Mouse (Mus musculus): ENCODE measurements around the gene Zp1. TPM values are rescaled to one million over a fixed set of nuclear protein-coding genes. Genes with fewer than 3 reads are reported as not detected.

Gene Zp1
- polyA plus RNA-seq, 1 experiment from 2014 or later = 0.44 TPM

DNA sequence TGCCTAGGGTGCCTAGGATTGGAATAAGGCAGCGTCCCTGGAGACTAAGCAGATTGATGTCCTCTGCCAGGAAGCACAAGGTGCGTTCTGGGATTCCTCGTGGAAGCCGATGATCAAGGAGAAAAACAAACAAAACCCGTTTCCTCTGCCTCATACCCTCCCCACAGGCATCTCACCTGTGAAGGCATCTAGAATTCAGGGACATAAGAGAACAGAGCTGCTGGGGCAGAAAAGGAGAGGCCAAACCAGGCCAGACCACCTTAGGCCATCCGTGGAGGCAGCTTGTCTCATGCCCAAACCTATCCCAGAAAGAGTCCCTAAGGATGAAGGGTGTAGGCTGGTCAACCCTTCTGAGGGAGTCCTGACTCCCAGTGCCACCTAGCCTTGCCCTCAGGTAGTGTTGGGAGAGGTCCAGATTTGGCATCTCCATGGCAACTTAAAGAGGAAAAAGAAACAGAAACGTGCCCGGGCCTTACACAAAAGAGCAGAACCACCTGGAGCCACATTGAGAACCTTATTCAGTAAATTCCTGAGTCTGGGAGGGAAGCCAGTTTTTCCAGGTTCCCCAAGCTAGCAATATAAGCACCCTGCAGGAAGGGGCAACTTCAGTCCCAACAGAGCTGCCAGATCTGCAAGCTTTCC is 50.4 kb downstream of the Zp1 start, which contains the start of gene Tmem132a:
TSS of gene Tmem132a (minus strand) at position 55 of the 642 bp plus-strand sequence.
- H3K36me3 ChIP-seq = peaks cover 55% of the 10 kb centered on the region
- H3K27me3 ChIP-seq (replicated peaks) = no peaks in the 10 kb centered on the region
- peaks cover 36% of the 10 kb centered on the region for H3K4me1 ChIP-seq

DNA sequence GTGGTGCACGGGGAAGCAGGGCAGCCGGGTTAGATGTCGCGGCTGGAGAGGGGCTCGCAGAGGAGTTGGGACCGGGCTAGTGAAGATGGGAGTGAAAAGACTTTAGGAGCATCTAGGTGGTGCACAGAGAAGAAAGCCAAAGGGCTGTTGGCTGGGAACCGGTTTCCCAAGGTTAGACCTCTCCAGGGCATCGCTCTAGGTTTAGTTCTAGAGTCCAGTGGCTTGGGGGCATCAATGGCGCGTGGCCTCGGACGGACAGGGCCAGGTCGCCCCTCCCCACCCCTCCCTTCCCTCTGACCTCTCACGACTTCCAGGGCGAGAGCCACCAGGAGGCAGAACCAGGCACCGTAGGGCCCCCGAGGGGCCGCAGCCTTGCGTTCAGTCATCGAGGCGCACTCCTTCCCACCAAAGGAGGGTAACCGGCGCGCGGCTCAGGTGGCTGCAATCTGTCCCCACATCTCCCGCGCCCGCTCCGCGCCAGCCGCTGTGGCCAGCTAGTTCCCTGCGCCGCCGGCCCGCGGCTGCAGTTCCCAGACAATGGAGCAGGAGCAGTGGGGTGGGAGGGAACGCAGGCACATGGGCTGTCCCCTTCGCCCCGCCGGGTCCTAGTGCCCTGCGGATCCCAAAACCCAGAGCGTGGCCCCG is 51.1 kb downstream of the Zp1 start:
- no peaks in the 10 kb centered on the region for H3K9me3 ChIP-seq (replicated peaks)
- under 1% methylated on average over 41 of the region's 43 CpGs for WGBS
- H3K4me1 ChIP-seq = peaks cover 36% of the 10 kb centered on the region
- peak overlapping the region; percentile 76 for H3K4me2 ChIP-seq
- peaks cover 60% of the 10 kb centered on the region for H3K36me3 ChIP-seq
- peak overlapping the region; percentile 93 for H3K9ac ChIP-seq (replicated peaks)
- H3K27ac ChIP-seq (replicated peaks) = peak overlapping the region; percentile 92
- peak overlapping the region; percentile 89 for H3K4me3 ChIP-seq (replicated peaks)
- ATAC-seq (ENCODE audit: low FRiP score) = peak; percentile 95
- H3K27me3 ChIP-seq (replicated peaks) = no peaks in the 10 kb centered on the region

More for the DNA sequence above, 50.4 kb downstream of the Zp1 start, which contains the start of gene Tmem132a:
- H3K27ac ChIP-seq (replicated peaks) = peak within 1 kb of the TSS; percentile 92
- H3K9me3 ChIP-seq (replicated peaks) = no peaks in the 10 kb centered on the region
- peak within 1 kb of the TSS; percentile 93 for H3K9ac ChIP-seq (replicated peaks)
- WGBS = 3% methylated on average over 8 of the region's 8 CpGs
- ATAC-seq (ENCODE audit: low FRiP score) = peak; percentile 32
- H3K4me2 ChIP-seq = peak within 1 kb of the TSS; percentile 76
- peak within 1 kb of the TSS; percentile 89 for H3K4me3 ChIP-seq (replicated peaks)

DNA sequence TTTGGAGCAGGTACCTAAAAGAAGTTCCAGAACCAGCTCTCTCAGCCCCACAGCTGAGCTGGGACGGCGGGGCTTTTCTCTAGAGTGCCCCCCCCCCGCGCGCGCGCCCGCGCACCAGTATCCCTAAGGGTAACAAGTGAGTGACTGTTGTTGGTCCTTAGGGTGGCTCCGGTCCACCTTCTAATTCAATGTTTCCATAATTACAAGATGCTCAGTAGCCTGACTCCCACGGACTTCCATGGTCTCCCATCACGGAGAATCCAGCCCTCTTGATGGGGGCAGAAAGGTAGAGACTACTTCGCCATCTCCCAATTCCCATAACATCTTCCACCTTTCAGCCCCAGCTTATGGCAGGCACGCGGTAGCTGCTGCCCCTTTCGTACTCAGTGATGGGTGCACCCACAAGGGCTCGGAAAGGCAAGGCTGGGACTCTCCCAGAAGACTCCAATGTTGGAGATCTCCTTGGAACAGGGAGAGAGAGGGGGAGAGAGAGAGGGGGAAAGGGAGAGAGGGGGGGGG is 51.8 kb downstream of the Zp1 start:
- Histone ChIP-seq H3K36me3 (peaks cover 60% of the 10 kb centered on the region), H3K9me3 (replicated peaks) (no peaks in the 10 kb centered on the region), H3K4me1 (peaks cover 36% of the 10 kb centered on the region), H3K4me3 (replicated peaks) (peak overlapping the region; percentile 89), H3K9ac (replicated peaks) (peak overlapping the region; percentile 93), H3K4me2 (peak overlapping the region; percentile 76), H3K27me3 (replicated peaks) (no peaks in the 10 kb centered on the region), H3K27ac (replicated peaks) (peak overlapping the region; percentile 92)
- 0% methylated on average over 17 of the region's 17 CpGs for WGBS
- ATAC-seq (ENCODE audit: low FRiP score) = peak; percentile 18; the same call in 1 of the 2 replicates

GRCm38 (mm10) chr19:10867946-10868622 is 52.3 kb downstream of the Zp1 start:
- Histone ChIP-seq H3K9me3 (replicated peaks) (no peaks in the 10 kb centered on the region), H3K27me3 (replicated peaks) (no peaks in the 10 kb centered on the region), H3K4me3 (replicated peaks) (peak overlapping the region; percentile 89), H3K4me2 (peak overlapping the region; percentile 76), H3K27ac (replicated peaks) (peak overlapping the region; percentile 92), H3K36me3 (peaks cover 60% of the 10 kb centered on the region), H3K9ac (replicated peaks) (peak overlapping the region; percentile 93), H3K4me1 (peaks cover 36% of the 10 kb centered on the region)
- 28% methylated on average over 5 of the region's 5 CpGs for WGBS
- no peak for ATAC-seq (ENCODE audit: low FRiP score)

GRCm38 (mm10) chr19:10866351-10866750 is 54.1 kb downstream of the Zp1 start:
- H3K4me2 ChIP-seq = no peak overlapping the region
- 91% methylated on average over 13 of the region's 13 CpGs for WGBS
- peaks cover 36% of the 10 kb centered on the region for H3K4me1 ChIP-seq
- H3K27ac ChIP-seq (replicated peaks) = no peak overlapping the region
- no peaks in the 10 kb centered on the region for H3K27me3 ChIP-seq (replicated peaks)
- ATAC-seq (ENCODE audit: low FRiP score) = no peak
- H3K36me3 ChIP-seq = peaks cover 60% of the 10 kb centered on the region
- H3K9ac ChIP-seq (replicated peaks) = no peak overlapping the region
- no peak overlapping the region for H3K4me3 ChIP-seq (replicated peaks)
- no peaks in the 10 kb centered on the region for H3K9me3 ChIP-seq (replicated peaks)

Other genes with a start within 250 kb of the Zp1 start
- not detected in 2 replicates for gene Pga5, start 242.6 kb downstream of the Zp1 start, polyA plus RNA-seq (2015; fragmentation: Nextera tagmentation; extraction: Ambion mirVana)
- gene Vps37c, start 231.9 kb downstream of the Zp1 start, polyA plus RNA-seq (2015; fragmentation: Nextera tagmentation; extraction: Ambion mirVana) = 28.7 and 30.3 TPM in 2 replicates
- 0.08 and 1.3 TPM in 2 replicates for gene Cd5, start 181.6 kb downstream of the Zp1 start, polyA plus RNA-seq (2015; fragmentation: Nextera tagmentation; extraction: Ambion mirVana)
- gene Cd6, start 90.6 kb downstream of the Zp1 start, polyA plus RNA-seq (2015; fragmentation: Nextera tagmentation; extraction: Ambion mirVana) = 0.74 TPM in 1 of 2 replicates, not detected in the other
- gene Slc15a3, start 80.9 kb downstream of the Zp1 start, polyA plus RNA-seq (2015; fragmentation: Nextera tagmentation; extraction: Ambion mirVana) = 0.27 and 0.55 TPM in 2 replicates
- 141 and 167 TPM in 2 replicates for gene Tmem132a, start 50.7 kb downstream of the Zp1 start, polyA plus RNA-seq (2015; fragmentation: Nextera tagmentation; extraction: Ambion mirVana)
- gene Tmem109, start 38.6 kb downstream of the Zp1 start, polyA plus RNA-seq (2015; fragmentation: Nextera tagmentation; extraction: Ambion mirVana) = 44.5 and 53.6 TPM in 2 replicates
- gene Prpf19, start 25.4 kb downstream of the Zp1 start, polyA plus RNA-seq (2015; fragmentation: Nextera tagmentation; extraction: Ambion mirVana) = 41.6 and 42.7 TPM in 2 replicates
- 0.19 TPM in 1 of 2 replicates, not detected in the other for gene Ptgdr2, start 16.5 kb upstream of the Zp1 start, polyA plus RNA-seq (2015; fragmentation: Nextera tagmentation; extraction: Ambion mirVana)
- 12.7 and 16.9 TPM in 2 replicates for gene Ccdc86, start 28.6 kb upstream of the Zp1 start, polyA plus RNA-seq (2015; fragmentation: Nextera tagmentation; extraction: Ambion mirVana)
- gene Ms4a10, start 54.0 kb upstream of the Zp1 start, polyA plus RNA-seq (2015; fragmentation: Nextera tagmentation; extraction: Ambion mirVana) = 1.0 TPM in 1 of 2 replicates, not detected in the other
- gene Ms4a15, start 72.6 kb upstream of the Zp1 start, polyA plus RNA-seq (2015; fragmentation: Nextera tagmentation; extraction: Ambion mirVana) = not detected in 2 replicates
- 1.6 TPM in 1 of 2 replicates, not detected in the other for gene Ms4a18, start 97.4 kb upstream of the Zp1 start, polyA plus RNA-seq (2015; fragmentation: Nextera tagmentation; extraction: Ambion mirVana)
- 2.3 TPM in 1 of 2 replicates, not detected in the other for gene Ms4a8a, start 160.5 kb upstream of the Zp1 start, polyA plus RNA-seq (2015; fragmentation: Nextera tagmentation; extraction: Ambion mirVana)
- not detected in 2 replicates for gene 1700017D01Rik, start 210.2 kb upstream of the Zp1 start, polyA plus RNA-seq (2015; fragmentation: Nextera tagmentation; extraction: Ambion mirVana)
- not detected in 2 replicates for gene 1700025F22Rik, start 244.7 kb upstream of the Zp1 start, polyA plus RNA-seq (2015; fragmentation: Nextera tagmentation; extraction: Ambion mirVana)

Data from neural tube, embryonic 15.5 days (tissue).